Mouse (Mus musculus): ENCODE results near the gene Wdr25.
"Not testable (repeated sequence)": the region's sequence is repeated elsewhere in the genome, so short reads cannot be mapped to it uniquely, and the experiment has no call there.

Wdr25 gene

GRCm38 (mm10) chr12:108892989-108893714 is at the start of gene Wdr25:
Wdr25 (plus strand) TSS chr12:108893631.
- no peak for DNase-seq (ENCODE audit: low spot score in 2 of 2)

- not testable (repeated sequence) for DNase-seq (ENCODE audit: low spot score in 2 of 2)
Observed at GRCm38 (mm10) chr12:108848033-108848432, 45.4 kb upstream of the Wdr25 start.

GRCm38 (mm10) chr12:108849488-108850022 is 43.9 kb upstream of the Wdr25 start:
- DNase-seq (ENCODE audit: low spot score in 2 of 2), result no peak

- DNase-seq (ENCODE audit: low spot score in 2 of 2), result no peak
Observed at GRCm38 (mm10) chr12:108850129-108850528, 43.3 kb upstream of the Wdr25 start.

GRCm38 (mm10) chr12:108850886-108851285 is 42.5 kb upstream of the Wdr25 start:
- DNase-seq (ENCODE audit: low spot score in 2 of 2), result no peak

- DNase-seq (ENCODE audit: low spot score in 2 of 2), result no peak
Observed at GRCm38 (mm10) chr12:108852822-108853221, 40.6 kb upstream of the Wdr25 start.

- DNase-seq (ENCODE audit: low spot score in 2 of 2), result no peak
Observed at GRCm38 (mm10) chr12:108855081-108855480, 38.4 kb upstream of the Wdr25 start.

GRCm38 (mm10) chr12:108856186-108856585 is 37.2 kb upstream of the Wdr25 start:
- no peak for DNase-seq (ENCODE audit: low spot score in 2 of 2)

GRCm38 (mm10) chr12:108857109-108857508 is 36.3 kb upstream of the Wdr25 start:
- DNase-seq (ENCODE audit: low spot score in 2 of 2), result no peak

GRCm38 (mm10) chr12:108857589-108858184 is 35.7 kb upstream of the Wdr25 start:
- DNase-seq (ENCODE audit: low spot score in 2 of 2), result no peak

GRCm38 (mm10) chr12:108858486-108858885 is 34.9 kb upstream of the Wdr25 start:
- DNase-seq (ENCODE audit: low spot score in 2 of 2), result no peak

- no peak for DNase-seq (ENCODE audit: low spot score in 2 of 2)
Observed at GRCm38 (mm10) chr12:108865007-108865494, 28.4 kb upstream of the Wdr25 start.

- DNase-seq (ENCODE audit: low spot score in 2 of 2), result no peak
Observed at GRCm38 (mm10) chr12:108869575-108869974, 23.9 kb upstream of the Wdr25 start.

- no peak for DNase-seq (ENCODE audit: low spot score in 2 of 2)
Observed at GRCm38 (mm10) chr12:108873122-108873521, 20.3 kb upstream of the Wdr25 start.

GRCm38 (mm10) chr12:108879138-108879537 is 14.3 kb upstream of the Wdr25 start:
- no peak for DNase-seq (ENCODE audit: low spot score in 2 of 2)

GRCm38 (mm10) chr12:108880606-108881005 is 12.8 kb upstream of the Wdr25 start:
- no peak for DNase-seq (ENCODE audit: low spot score in 2 of 2)

GRCm38 (mm10) chr12:108881192-108881591 is 12.2 kb upstream of the Wdr25 start:
- no peak for DNase-seq (ENCODE audit: low spot score in 2 of 2)

GRCm38 (mm10) chr12:108882776-108883175 is 10.7 kb upstream of the Wdr25 start:
- no peak for DNase-seq (ENCODE audit: low spot score in 2 of 2)

- no peak for DNase-seq (ENCODE audit: low spot score in 2 of 2)
Observed at GRCm38 (mm10) chr12:108885906-108886305, 7.5 kb upstream of the Wdr25 start.

GRCm38 (mm10) chr12:108887077-108887476 is 6.4 kb upstream of the Wdr25 start:
- DNase-seq (ENCODE audit: low spot score in 2 of 2), result no peak

- DNase-seq (ENCODE audit: low spot score in 2 of 2), result no peak
Observed at GRCm38 (mm10) chr12:108888632-108889031, 4.8 kb upstream of the Wdr25 start.

- DNase-seq (ENCODE audit: low spot score in 2 of 2), result peak; percentile 88 to 96
Observed at GRCm38 (mm10) chr12:108893715-108894431, 442 bp downstream of the Wdr25 start, which contains the start of gene Wars. Wars (minus strand) TSS chr12:108894174.

All from left cerebral cortex, adult 9 months (tissue).